Mouse (Mus musculus) midbrain, embryonic 14.5 days (tissue): ENCODE results near the gene Enah. TPM values are rescaled to one million over a fixed set of nuclear protein-coding genes. Genes with fewer than 3 reads are reported as not detected.

Experiments used
- ATAC-seq: fragments of 200-750 bp; cut with Nextera tagmentation; 2 replicates; pipeline ENCODE4 v1.8.0; 2017; ENCODE audit warnings: moderate number of reproducible peaks, moderate library complexity; ENCODE audit not compliant: low FRiP score, low TSS enrichment
- DNase-seq: peaks from one replicate; pipeline ENCODE4 v3.0.0-alpha.2; 2015
- H3K27ac ChIP-seq: fragments of 300-500 bp; sonication (generic); replicated peaks from 2 replicates; pipeline ENCODE4 v1.5.1; 2014; ENCODE audit warnings: mild to moderate bottlenecking, low read depth, low read length, moderate library complexity
- H3K27me3 ChIP-seq: fragments of 300-500 bp; sonication (generic); 2 replicates; pipeline ENCODE4 v1.6.1; 2014; ENCODE audit warnings: low read length, control low read depth, mixed read lengths; ENCODE audit not compliant: control insufficient read depth, insufficient read depth
- H3K36me3 ChIP-seq: fragments of 300-500 bp; sonication (generic); 2 replicates; pipeline ENCODE4 v1.6.1; 2014; ENCODE audit warnings: low read length, control low read depth; ENCODE audit not compliant: control insufficient read depth, insufficient read depth
- H3K4me1 ChIP-seq: fragments of 300-500 bp; sonication (generic); 2 replicates; pipeline ENCODE4 v1.6.1; 2014; ENCODE audit warnings: mild to moderate bottlenecking, antibody characterized with exemption, low read length, control low read depth; ENCODE audit not compliant: control insufficient read depth, insufficient read depth
- H3K4me2 ChIP-seq: fragments of 300-500 bp; sonication (generic); 2 replicates; pipeline ENCODE4 v1.6.1; 2014; ENCODE audit warnings: mild to moderate bottlenecking, low read length, moderate library complexity
- H3K4me3 ChIP-seq: fragments of 300-500 bp; sonication (generic); replicated peaks from 2 replicates; pipeline ENCODE4 v1.5.1; 2014; ENCODE audit warnings: low read depth, low read length
- H3K9ac ChIP-seq: fragments of 300-500 bp; sonication (generic); replicated peaks from 2 replicates; pipeline ENCODE4 v1.6.1; 2014; ENCODE audit warnings: mild to moderate bottlenecking, low read length, moderate library complexity
- H3K9me3 ChIP-seq: fragments of 300-500 bp; sonication (generic); 2 replicates; pipeline ENCODE4 v1.6.1; 2016; ENCODE audit warnings: low read length, control low read depth, mixed read lengths; ENCODE audit not compliant: control insufficient read depth
- WGBS: fragments of 180-500 bp; shearing (Covaris S2); extraction: QIAGEN DNeasy Blood & Tissue Kit; methylation state at CpG from one replicate; pipeline ENCODE4 v1.1.7; 2014; 5-methylcytosine and 5-hydroxymethylcytosine counted together
- polyA plus RNA-seq: library from polyadenylated mRNA; unstranded; fragments of >200 nt; fragmentation: Nextera tagmentation; extraction: Ambion mirVana; gene quantifications from 2 replicates; pipeline ENCODE4 v1.2.1, GENCODE M21; 2014

Gene Enah
- polyA plus RNA-seq, result 42.9 TPM in 2 replicates

DNA sequence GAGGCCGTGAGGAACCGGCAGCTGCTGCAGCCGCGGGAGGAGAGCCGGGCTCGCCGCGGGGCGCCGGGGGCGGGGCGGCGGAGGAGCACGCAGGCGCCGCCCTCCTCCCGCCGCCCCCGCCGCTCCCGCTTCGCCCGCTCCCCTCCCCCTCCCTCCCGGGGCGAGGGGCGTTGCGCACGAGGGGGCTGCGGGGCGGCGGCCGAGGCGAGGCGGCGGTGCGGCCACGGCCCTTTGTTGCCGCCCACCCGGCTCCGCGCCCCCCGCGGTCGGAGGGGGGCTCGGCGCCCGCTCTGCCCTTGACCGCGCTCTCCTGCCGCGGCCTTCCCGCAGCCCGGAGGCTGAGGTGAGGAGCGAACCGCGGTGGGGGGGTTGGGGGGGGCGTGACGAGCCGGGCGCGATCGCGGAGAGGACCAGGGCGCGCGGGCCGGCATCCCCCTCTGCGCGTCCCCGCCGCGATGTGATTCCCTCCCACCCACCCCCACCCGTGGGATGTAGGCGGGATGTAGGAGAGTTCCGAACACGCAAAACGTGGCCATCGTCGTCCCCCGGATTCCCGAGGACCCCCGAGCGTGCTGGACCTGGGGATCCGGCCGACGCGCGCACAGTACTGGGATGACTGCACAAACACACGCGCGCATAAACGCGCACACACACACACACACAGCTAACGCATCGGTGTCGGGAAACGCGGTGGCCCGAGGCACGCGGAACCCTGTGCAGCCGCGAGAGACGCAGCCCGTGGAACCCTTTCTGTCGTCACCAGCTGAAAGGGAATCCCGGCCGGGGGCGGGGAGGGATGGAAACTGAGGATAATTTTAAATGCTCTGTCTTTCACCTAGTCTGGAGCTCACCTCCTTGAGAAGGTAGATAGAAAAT lies at the start of gene Enah:
TSS of gene Enah (minus strand) at position 65 of the 876 bp plus-strand sequence.
- Histone ChIP-seq H3K9ac (peak within 1 kb of the TSS; percentile 97), H3K4me3 (peak within 1 kb of the TSS; percentile 88), H3K4me2 (peak within 1 kb of the TSS; percentile 71), H3K9me3 (no peaks in the 10 kb centered on the region), H3K36me3 (no peaks in the 10 kb centered on the region), H3K4me1 (peaks cover 22% of the 10 kb centered on the region), H3K27ac (peak within 1 kb of the TSS; percentile 99), H3K27me3 (no peaks in the 10 kb centered on the region)
- WGBS, result under 1% methylated on average over 64 of the region's 109 CpGs
- DNase-seq (peak; percentile 96), ATAC-seq (peak; percentile 82)

- WGBS, result 85% methylated on average over 7 of the region's 7 CpGs
- DNase-seq (no peak), ATAC-seq (no peak)
- Histone ChIP-seq H3K36me3 (no peaks in the 10 kb centered on the region), H3K4me3 (no peak overlapping the region), H3K9ac (no peak overlapping the region), H3K9me3 (no peaks in the 10 kb centered on the region), H3K27ac (no peak overlapping the region), H3K27me3 (no peaks in the 10 kb centered on the region), H3K4me1 (no peaks in the 10 kb centered on the region), H3K4me2 (no peak overlapping the region)
Observed at GRCm38 (mm10) chr1:182068136-182068535, 48.3 kb upstream of the Enah start.

- Histone ChIP-seq H3K9me3 (no peaks in the 10 kb centered on the region), H3K4me2 (no peak overlapping the region), H3K27ac (no peak overlapping the region), H3K4me3 (no peak overlapping the region), H3K36me3 (no peaks in the 10 kb centered on the region), H3K27me3 (no peaks in the 10 kb centered on the region), H3K9ac (no peak overlapping the region), H3K4me1 (no peaks in the 10 kb centered on the region)
- DNase-seq (no peak), ATAC-seq (no peak)
- WGBS, result 79% methylated on average over 9 of the region's 9 CpGs
Observed at GRCm38 (mm10) chr1:182066527-182067465, 47.0 kb upstream of the Enah start.

- Histone ChIP-seq H3K4me2 (no peak overlapping the region), H3K36me3 (no peaks in the 10 kb centered on the region), H3K4me1 (no peaks in the 10 kb centered on the region), H3K27me3 (no peaks in the 10 kb centered on the region), H3K9ac (no peak overlapping the region), H3K9me3 (no peaks in the 10 kb centered on the region), H3K27ac (no peak overlapping the region), H3K4me3 (no peak overlapping the region)
- no peak for DNase-seq
- WGBS, result 76% methylated on average over 8 of the region's 8 CpGs
- no peak for ATAC-seq
Observed at GRCm38 (mm10) chr1:182063716-182064115, 43.9 kb upstream of the Enah start.

GRCm38 (mm10) chr1:182062801-182063200 lies 43.0 kb upstream of the Enah start:
- Histone ChIP-seq H3K4me3 (no peak overlapping the region), H3K4me2 (no peak overlapping the region), H3K9me3 (no peaks in the 10 kb centered on the region), H3K27ac (no peak overlapping the region), H3K9ac (no peak overlapping the region), H3K4me1 (no peaks in the 10 kb centered on the region), H3K27me3 (no peaks in the 10 kb centered on the region), H3K36me3 (no peaks in the 10 kb centered on the region)
- DNase-seq, result no peak
- no peak for ATAC-seq
- WGBS, result 96% methylated on average over 8 of the region's 8 CpGs

DNA sequence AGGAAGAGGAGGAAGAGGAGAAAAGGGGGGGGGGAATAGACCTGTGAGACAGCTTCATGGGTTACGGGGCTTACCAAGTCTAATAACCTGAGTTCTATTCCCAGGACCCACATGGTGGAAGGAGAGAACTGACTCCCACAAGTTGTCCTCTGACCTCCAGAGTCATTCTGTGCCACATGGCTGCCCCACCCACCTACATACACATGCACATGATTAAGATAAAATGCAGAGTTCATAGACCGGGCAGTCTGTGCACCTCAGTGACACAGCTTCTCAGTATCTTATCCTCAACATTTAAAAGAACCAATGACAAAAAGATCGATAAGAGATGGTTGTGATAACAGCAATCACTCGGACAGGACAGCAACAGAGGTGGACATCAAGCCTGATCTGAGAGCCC lies 41.4 kb upstream of the Enah start:
- Histone ChIP-seq H3K4me1 (no peaks in the 10 kb centered on the region), H3K27ac (no peak overlapping the region), H3K4me3 (no peak overlapping the region), H3K4me2 (no peak overlapping the region), H3K36me3 (no peaks in the 10 kb centered on the region), H3K9ac (no peak overlapping the region), H3K9me3 (no peaks in the 10 kb centered on the region), H3K27me3 (no peaks in the 10 kb centered on the region)
- ATAC-seq, result no peak
- WGBS, result 95% methylated on average over 4 of the region's 4 CpGs
- no peak for DNase-seq

DNA sequence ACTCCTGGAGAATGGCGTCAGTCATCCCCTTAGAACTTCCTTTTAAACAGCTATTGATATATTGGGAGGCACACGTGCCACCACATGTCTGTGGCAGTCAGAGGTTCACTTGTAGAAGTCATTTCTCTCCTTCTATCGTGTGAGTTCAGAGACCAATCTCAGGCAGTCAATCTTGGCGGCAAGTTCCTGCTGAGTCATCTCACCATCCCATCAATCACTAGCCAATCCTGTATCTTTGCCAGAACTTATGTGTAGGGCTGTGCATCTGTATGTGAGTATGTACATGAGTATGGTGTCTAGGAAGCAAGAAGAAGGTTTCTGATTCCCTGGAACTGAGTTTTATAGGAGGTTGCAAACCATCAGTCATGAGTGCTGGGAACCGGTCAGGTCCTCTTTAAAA lies 40.0 kb upstream of the Enah start:
- ATAC-seq, result no peak
- Histone ChIP-seq H3K27ac (no peak overlapping the region), H3K27me3 (no peaks in the 10 kb centered on the region), H3K9ac (no peak overlapping the region), H3K4me1 (no peaks in the 10 kb centered on the region), H3K9me3 (no peaks in the 10 kb centered on the region), H3K36me3 (no peaks in the 10 kb centered on the region), H3K4me2 (no peak overlapping the region), H3K4me3 (no peak overlapping the region)
- WGBS, result 92% methylated on average over 5 of the region's 5 CpGs
- DNase-seq, result no peak

GRCm38 (mm10) chr1:182057998-182058397 lies 38.2 kb upstream of the Enah start:
- Histone ChIP-seq H3K4me2 (no peak overlapping the region), H3K27me3 (no peaks in the 10 kb centered on the region), H3K27ac (no peak overlapping the region), H3K4me1 (no peaks in the 10 kb centered on the region), H3K4me3 (no peak overlapping the region), H3K9me3 (no peaks in the 10 kb centered on the region), H3K36me3 (no peaks in the 10 kb centered on the region), H3K9ac (no peak overlapping the region)
- 73% methylated on average over 6 of the region's 6 CpGs for WGBS
- ATAC-seq, result no peak
- DNase-seq, result no peak
